Mouse (Mus musculus) forebrain, embryonic 12.5 days (tissue): Measurements from ENCODE around the gene Gm21103. TPM values are rescaled to one million over a fixed set of nuclear protein-coding genes. Genes with fewer than 3 reads are reported as not detected.
"Not testable (repeated sequence)": the region's sequence is repeated elsewhere in the genome, so short reads cannot be mapped to it uniquely, and the experiment has no call there.

ENCODE experiments used
- ATAC-seq: fragments of 200-750 bp; cut with Nextera tagmentation; 2 replicates; pipeline ENCODE4 v1.8.0; 2017; ENCODE audit warnings: moderate TSS enrichment; ENCODE audit not compliant: low FRiP score
- H3K27ac ChIP-seq: fragments of 300-500 bp; sonication (generic); 2 replicates; pipeline ENCODE4 v1.5.1; 2016; ENCODE audit warnings: mild to moderate bottlenecking
- H3K27me3 ChIP-seq: fragments of 300-500 bp; sonication (generic); 2 replicates; pipeline ENCODE4 v1.6.1; 2016; ENCODE audit warnings: mild to moderate bottlenecking
- H3K36me3 ChIP-seq: fragments of 300-500 bp; sonication (generic); replicated peaks from 2 replicates; pipeline ENCODE4 v1.6.1; 2016; ENCODE audit warnings: mild to moderate bottlenecking
- H3K4me1 ChIP-seq: fragments of 300-500 bp; sonication (generic); 2 replicates; pipeline ENCODE4 v1.6.1; 2016
- H3K4me2 ChIP-seq: fragments of 300-500 bp; sonication (generic); 2 replicates; pipeline ENCODE4 v1.6.1; 2016; ENCODE audit warnings: mild to moderate bottlenecking, moderate library complexity
- H3K4me3 ChIP-seq: fragments of 300-500 bp; sonication (generic); replicated peaks from 2 replicates; pipeline ENCODE4 v1.5.1; 2016; ENCODE audit warnings: mild to moderate bottlenecking
- H3K9ac ChIP-seq: fragments of 300-500 bp; sonication (generic); 2 replicates; pipeline ENCODE4 v1.6.1; 2016; ENCODE audit warnings: mild to moderate bottlenecking
- H3K9me3 ChIP-seq: fragments of 300-500 bp; sonication (generic); 2 replicates; pipeline ENCODE4 v1.6.1; 2016
- WGBS: fragments of 180-500 bp; shearing (Covaris S2); methylation state at CpG from one replicate; pipeline ENCODE4 v1.1.7; 2016; 5-methylcytosine and 5-hydroxymethylcytosine counted together
- polyA plus RNA-seq: library from polyadenylated mRNA; unstranded; fragments of >200 nt; fragmentation: Nextera tagmentation; extraction: Ambion mirVana; gene quantifications from 2 replicates; pipeline ENCODE4 v1.2.1, GENCODE M21; 2016

Gene Gm21103
- not detected in 2 replicates for polyA plus RNA-seq

- H3K9me3 ChIP-seq: not testable (repeated sequence)
These were observed at the start of gene Gm21103 for GRCm38 (mm10) chr14:6304743-6305142. TSS of gene Gm21103 (minus strand) at chr14:6304843.

GRCm38 (mm10) chr14:6343578-6343977 is 38.9 kb upstream of the Gm21103 start, which contains the start of gene Gm3618:
TSS of gene Gm3618 (minus strand) at chr14:6343678.
- WGBS: no CpG with 5 or more reads among the region's 10 CpGs
- not testable (repeated sequence) for H3K27ac ChIP-seq, H3K4me3 ChIP-seq, H3K9ac ChIP-seq, ATAC-seq, H3K4me1 ChIP-seq, H3K36me3 ChIP-seq, H3K27me3 ChIP-seq, H3K9me3 ChIP-seq, H3K4me2 ChIP-seq

More at GRCm38 (mm10) chr14:6304743-6305142, at the start of gene Gm21103:
- H3K4me1 ChIP-seq, H3K36me3 ChIP-seq, ATAC-seq, H3K27me3 ChIP-seq, H3K4me2 ChIP-seq, H3K27ac ChIP-seq, H3K9ac ChIP-seq, H3K4me3 ChIP-seq: not testable (repeated sequence)
- 90% methylated on average over 2 of the region's 2 CpGs for WGBS

GRCm38 (mm10) chr14:6286931-6287715 is 17.5 kb downstream of the Gm21103 start, which contains the start of gene Gm3411:
TSS of gene Gm3411 (minus strand) at chr14:6287250.
- WGBS: 3% methylated on average over 56 of the region's 57 CpGs
- peak within 1 kb of the TSS; percentile 56 for H3K9ac ChIP-seq
- H3K4me2 ChIP-seq: peak within 1 kb of the TSS; percentile 71
- H3K36me3 ChIP-seq, H3K27ac ChIP-seq, ATAC-seq, H3K4me1 ChIP-seq, H3K9me3 ChIP-seq, H3K27me3 ChIP-seq: not testable (repeated sequence)
- peak within 1 kb of the TSS; percentile 53 for H3K4me3 ChIP-seq

Other genes with a start within 250 kb of the Gm21103 start
- gene Gm6337, start 246.6 kb downstream of the Gm21103 start, polyA plus RNA-seq: not detected in 2 replicates
- gene Gm8206, start 210.9 kb downstream of the Gm21103 start, polyA plus RNA-seq: 0.40 and 0.74 TPM in 2 replicates
- 2.6 and 3.1 TPM in 2 replicates for gene Gm3468, start 196.2 kb downstream of the Gm21103 start, polyA plus RNA-seq
- not detected in 2 replicates for gene Gm3476, start 179.0 kb downstream of the Gm21103 start, polyA plus RNA-seq
- gene Gm21560, start 85.6 kb downstream of the Gm21103 start, polyA plus RNA-seq: not detected in 2 replicates
- 3.0 and 3.6 TPM in 2 replicates for gene Gm3411, start 17.6 kb downstream of the Gm21103 start, polyA plus RNA-seq
- gene Gm3618, start 38.8 kb upstream of the Gm21103 start, polyA plus RNA-seq: not detected in 2 replicates
- gene Gm16440, start 85.5 kb upstream of the Gm21103 start, polyA plus RNA-seq: not detected in 2 replicates
- gene Gm3591, start 107.6 kb upstream of the Gm21103 start, polyA plus RNA-seq: 0.53 and 2.2 TPM in 2 replicates
- gene Gm3594, start 139.8 kb upstream of the Gm21103 start, polyA plus RNA-seq: not detected in 2 replicates
- gene Gm8356, start 232.4 kb upstream of the Gm21103 start, polyA plus RNA-seq: not detected in 2 replicates